Mouse (Mus musculus): ENCODE results near the gene AC134908.4.

The AC134908.4 gene

GRCm38 (mm10) chr17:25831451-25832281 lies 36.2 kb upstream of the AC134908.4 start:
- no peak for DNase-seq (ENCODE audit: low read depth, low spot score)

GRCm38 (mm10) chr17:25830806-25831431 lies 35.5 kb upstream of the AC134908.4 start:
- DNase-seq (ENCODE audit: low read depth, low spot score) = no peak

GRCm38 (mm10) chr17:25830200-25830753 lies 34.8 kb upstream of the AC134908.4 start:
- no peak for DNase-seq (ENCODE audit: low read depth, low spot score)

- DNase-seq (ENCODE audit: low read depth, low spot score) = no peak
These were observed 34.1 kb upstream of the AC134908.4 start for GRCm38 (mm10) chr17:25829558-25830017.

- DNase-seq (ENCODE audit: low read depth, low spot score) = peak; percentile 86
These were observed 33.5 kb upstream of the AC134908.4 start, which contains the start of gene Jmjd8 for GRCm38 (mm10) chr17:25828712-25829557. Gene Jmjd8 (plus strand): TSS chr17:25828867.

GRCm38 (mm10) chr17:25828223-25828594 lies 32.8 kb upstream of the AC134908.4 start:
- DNase-seq (ENCODE audit: low read depth, low spot score) = no peak

- peak; percentile 38 for DNase-seq (ENCODE audit: low read depth, low spot score)
These were observed 32.2 kb upstream of the AC134908.4 start for GRCm38 (mm10) chr17:25827546-25828222.

GRCm38 (mm10) chr17:25827011-25827410 lies 31.6 kb upstream of the AC134908.4 start:
- DNase-seq (ENCODE audit: low read depth, low spot score) = no peak

- DNase-seq (ENCODE audit: low read depth, low spot score) = no peak
These were observed 30.6 kb upstream of the AC134908.4 start for GRCm38 (mm10) chr17:25825984-25826570.

GRCm38 (mm10) chr17:25825311-25825710 lies 29.9 kb upstream of the AC134908.4 start:
- DNase-seq (ENCODE audit: low read depth, low spot score) = no peak

GRCm38 (mm10) chr17:25824362-25825142 lies 29.1 kb upstream of the AC134908.4 start:
- peak; percentile 54 for DNase-seq (ENCODE audit: low read depth, low spot score)

- DNase-seq (ENCODE audit: low read depth, low spot score) = peak; percentile 94
These were observed 28.0 kb upstream of the AC134908.4 start, which contains the start of gene Wdr24 for GRCm38 (mm10) chr17:25823452-25823851. Gene Wdr24 (plus strand): TSS chr17:25823627.

GRCm38 (mm10) chr17:25818851-25819780 lies 23.7 kb upstream of the AC134908.4 start:
- peak; percentile 86 for DNase-seq (ENCODE audit: low read depth, low spot score)

GRCm38 (mm10) chr17:25817662-25818061 lies 22.2 kb upstream of the AC134908.4 start:
- DNase-seq (ENCODE audit: low read depth, low spot score) = no peak

GRCm38 (mm10) chr17:25813471-25813870 lies 18.0 kb upstream of the AC134908.4 start:
- peak; percentile 96 for DNase-seq (ENCODE audit: low read depth, low spot score)

GRCm38 (mm10) chr17:25810890-25811289 lies 15.4 kb upstream of the AC134908.4 start:
- DNase-seq (ENCODE audit: low read depth, low spot score) = no peak

- no peak for DNase-seq (ENCODE audit: low read depth, low spot score)
These were observed 14.3 kb upstream of the AC134908.4 start for GRCm38 (mm10) chr17:25809606-25810340.

Data from ZHBTc4 (cell line).